Mouse (Mus musculus): Measurements from ENCODE around the gene Arpp21. TPM values are rescaled to one million over a fixed set of nuclear protein-coding genes. Genes with fewer than 3 reads are reported as not detected.

Gene Arpp21
- polyA plus RNA-seq, 1 experiment: not detected

- TF ChIP-seq GATA1 (IDR thresholded peaks at IDR 0.05; ENCODE audit: low read length): no peak
These were observed 570 bp downstream of the Arpp21 start for GRCm38 (mm10) chr9:112235041-112235695.

GRCm38 (mm10) chr9:112234505-112235024, 1.2 kb downstream of the Arpp21 start:
- no peak for TF ChIP-seq GATA1 (IDR thresholded peaks at IDR 0.05; ENCODE audit: low read length)

- no peak for TF ChIP-seq GATA1 (IDR thresholded peaks at IDR 0.05; ENCODE audit: low read length)
These were observed 1.8 kb downstream of the Arpp21 start for GRCm38 (mm10) chr9:112233822-112234504.

GRCm38 (mm10) chr9:112233378-112233777, 2.4 kb downstream of the Arpp21 start:
- TF ChIP-seq GATA1 (IDR thresholded peaks at IDR 0.05; ENCODE audit: low read length): no peak

DNA sequence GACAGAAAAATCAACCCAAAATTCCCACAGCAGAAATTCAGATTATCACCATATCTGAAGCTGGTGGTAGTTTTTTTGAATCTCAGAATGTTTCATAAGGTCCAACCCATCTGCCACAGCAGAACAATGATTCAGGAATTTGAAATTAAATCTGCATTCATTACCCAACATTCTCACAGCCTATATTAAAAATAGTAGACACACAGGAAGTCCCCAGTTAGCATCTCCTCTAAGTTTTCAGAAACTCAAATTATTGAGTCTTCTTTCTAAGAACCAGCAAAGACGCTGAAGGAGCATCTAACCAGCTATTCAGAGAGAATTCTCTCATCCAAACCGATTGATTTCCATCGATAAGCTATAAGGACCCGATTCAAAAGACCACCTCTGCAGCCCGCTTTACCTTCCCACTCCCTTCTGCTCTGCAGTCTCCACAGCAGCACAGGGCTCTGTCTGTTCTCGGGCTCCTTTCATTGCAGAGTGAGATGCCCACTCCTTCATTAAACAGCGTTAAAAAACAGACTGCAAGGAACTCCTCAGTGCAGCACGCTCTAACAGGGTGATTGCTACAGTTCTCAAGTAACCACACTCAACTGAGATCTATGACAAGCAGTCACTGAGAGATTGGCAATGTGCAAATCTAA, 3.7 kb downstream of the Arpp21 start:
- no peak for TF ChIP-seq GATA1 (IDR thresholded peaks at IDR 0.05; ENCODE audit: low read length)

GRCm38 (mm10) chr9:112231383-112231782, 4.4 kb downstream of the Arpp21 start:
- no peak for TF ChIP-seq GATA1 (IDR thresholded peaks at IDR 0.05; ENCODE audit: low read length)

GRCm38 (mm10) chr9:112230716-112231361, 4.9 kb downstream of the Arpp21 start:
- TF ChIP-seq GATA1 (IDR thresholded peaks at IDR 0.05; ENCODE audit: low read length): no peak

DNA sequence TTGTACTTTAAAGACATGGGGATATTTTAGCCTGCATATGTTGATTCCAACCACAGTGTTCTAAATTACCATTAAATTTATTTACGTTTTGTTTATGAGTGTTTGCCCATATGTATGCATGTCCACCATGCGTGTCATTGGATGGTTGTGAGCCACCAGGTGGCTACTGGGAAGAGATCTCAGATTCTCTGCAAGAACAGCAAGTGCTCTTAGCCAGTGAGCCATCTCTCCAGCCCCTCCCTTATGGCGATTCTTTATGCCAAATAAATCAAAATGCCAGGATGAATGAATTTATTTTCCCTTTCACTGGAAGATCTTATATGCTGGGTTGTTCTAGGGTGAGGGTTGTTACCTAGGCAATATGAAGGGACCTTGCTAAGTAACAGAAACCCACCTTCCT, 7.3 kb downstream of the Arpp21 start:
- no peak for TF ChIP-seq GATA1 (IDR thresholded peaks at IDR 0.05; ENCODE audit: low read length)

DNA sequence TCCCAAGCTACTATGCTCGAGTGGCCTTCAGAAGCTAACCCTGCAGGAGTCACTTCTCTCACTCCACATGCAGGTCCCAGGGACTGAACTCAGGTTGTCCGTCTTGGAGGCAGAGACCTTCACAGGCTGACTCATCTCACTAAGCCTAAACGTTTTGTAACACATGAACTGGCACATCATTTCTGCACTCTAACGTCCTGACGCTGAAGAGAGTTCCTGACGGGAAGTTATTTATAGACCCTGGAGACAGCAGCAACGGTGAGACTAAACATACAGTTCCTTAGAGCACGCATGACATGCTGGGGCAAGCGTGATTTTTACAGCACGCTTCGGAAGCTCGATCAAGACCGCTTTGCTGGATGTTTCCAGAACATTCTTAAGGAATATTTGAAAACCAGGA, 8.6 kb downstream of the Arpp21 start:
- TF ChIP-seq GATA1 (IDR thresholded peaks at IDR 0.05; ENCODE audit: low read length): no peak

- TF ChIP-seq GATA1 (IDR thresholded peaks at IDR 0.05; ENCODE audit: low read length): no peak
These were observed 9.2 kb downstream of the Arpp21 start for GRCm38 (mm10) chr9:112226511-112226910.

- no peak for TF ChIP-seq GATA1 (IDR thresholded peaks at IDR 0.05; ENCODE audit: low read length)
These were observed 10.7 kb downstream of the Arpp21 start for GRCm38 (mm10) chr9:112225046-112225445.

- no peak for TF ChIP-seq GATA1 (IDR thresholded peaks at IDR 0.05; ENCODE audit: low read length)
These were observed 16.4 kb downstream of the Arpp21 start for GRCm38 (mm10) chr9:112219372-112219771.

- no peak for TF ChIP-seq GATA1 (IDR thresholded peaks at IDR 0.05; ENCODE audit: low read length)
These were observed 17.5 kb downstream of the Arpp21 start for GRCm38 (mm10) chr9:112218237-112218636.

DNA sequence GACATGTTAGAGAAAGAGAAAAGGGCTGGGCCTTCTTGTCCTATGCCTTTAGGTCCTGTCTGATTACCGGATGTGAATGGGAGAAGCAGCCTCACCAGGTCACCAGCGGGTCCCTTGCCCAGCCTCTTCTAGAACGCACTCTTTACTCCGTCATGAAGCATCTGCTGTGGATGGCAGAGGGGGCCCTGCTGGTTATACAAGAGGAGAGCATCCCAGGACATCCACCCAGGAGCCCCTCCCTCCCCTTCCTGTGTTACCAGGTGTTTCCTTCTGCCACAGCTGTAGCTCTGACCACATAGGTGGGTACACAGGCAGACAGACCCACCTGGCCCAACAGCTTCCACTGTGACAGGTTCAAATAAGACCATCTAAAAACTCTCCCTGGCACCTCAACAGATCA, 18.6 kb downstream of the Arpp21 start:
- TF ChIP-seq GATA1 (IDR thresholded peaks at IDR 0.05; ENCODE audit: low read length): no peak

- TF ChIP-seq GATA1 (IDR thresholded peaks at IDR 0.05; ENCODE audit: low read length): no peak
These were observed 20.5 kb downstream of the Arpp21 start for GRCm38 (mm10) chr9:112215030-112215806.

All from G1E-ER4 (cell line).